Mouse (Mus musculus) right cerebral cortex, adult 18-20 months (tissue): ENCODE measurements around the gene Card10.

Source experiments
- DNase-seq: peaks from one replicate; pipeline ENCODE4 v3.0.0; 2022; ENCODE audit warnings: mixed read lengths

Gene Card10

GRCm38 (mm10) chr15:78730315-78731049 is 72.4 kb downstream of the Card10 start:
- DNase-seq: no peak

GRCm38 (mm10) chr15:78726697-78727096 is 76.1 kb downstream of the Card10 start:
- DNase-seq: no peak
